Mouse (Mus musculus) liver, postnatal 0 days (tissue): ENCODE measurements around the gene Casd1. TPM values are rescaled to one million over a fixed set of nuclear protein-coding genes. Genes with fewer than 3 reads are reported as not detected.

ENCODE experiments used
- ATAC-seq: fragments of 200-750 bp; cut with Nextera tagmentation; 2 replicates; pipeline ENCODE4 v1.8.0; 2017; ENCODE audit warnings: mild to moderate bottlenecking, moderate library complexity
- DNase-seq: peaks from one replicate; pipeline ENCODE4 v3.0.0-alpha.2; 2016
- H3K27ac ChIP-seq: fragments of 300-500 bp; sonication (generic); 2 replicates; pipeline ENCODE4 v1.5.1; 2014; ENCODE audit warnings: antibody characterized with exemption, moderate library complexity, mild to moderate bottlenecking, low read depth
- H3K27me3 ChIP-seq: fragments of 300-500 bp; sonication (generic); 2 replicates; pipeline ENCODE4 v1.6.1; 2014; ENCODE audit warnings: low read length, control low read depth, mixed read lengths; ENCODE audit not compliant: insufficient read depth
- H3K36me3 ChIP-seq: fragments of 300-500 bp; sonication (generic); replicated peaks from 2 replicates; pipeline ENCODE4 v1.6.1; 2014; ENCODE audit warnings: mild to moderate bottlenecking, control low read depth, low read length, moderate library complexity, mixed read lengths; ENCODE audit not compliant: insufficient read depth
- H3K4me1 ChIP-seq: fragments of 300-500 bp; sonication (generic); 2 replicates; pipeline ENCODE4 v1.6.1; 2014; ENCODE audit warnings: antibody characterized with exemption, mild to moderate bottlenecking, control low read depth; ENCODE audit not compliant: insufficient read depth
- H3K4me2 ChIP-seq: fragments of 300-500 bp; sonication (generic); 2 replicates; pipeline ENCODE4 v1.6.1; 2014; ENCODE audit warnings: low read depth, mild to moderate bottlenecking, low read length, moderate library complexity, mixed read lengths
- H3K4me3 ChIP-seq: fragments of 300-500 bp; sonication (generic); 2 replicates; pipeline ENCODE4 v1.5.1; 2014; ENCODE audit warnings: low read depth, low read length
- H3K9ac ChIP-seq: fragments of 300-500 bp; sonication (generic); replicated peaks from 2 replicates; pipeline ENCODE4 v1.6.1; 2014; ENCODE audit warnings: mild to moderate bottlenecking, moderate library complexity
- H3K9me3 ChIP-seq: fragments of 300-500 bp; sonication (generic); 2 replicates; pipeline ENCODE4 v1.6.1; 2016; ENCODE audit warnings: mild to moderate bottlenecking, control low read depth, low read length, mixed read lengths
- CTCF ChIP-seq: sonication (generic); IDR thresholded peaks from 2 replicates; pipeline ENCODE4 v1.5.1; 2016; ENCODE audit warnings: antibody characterized with exemption, low read depth
- EP300 ChIP-seq: IDR thresholded peaks from 2 replicates; pipeline ENCODE4 v1.6.1; 2016; ENCODE audit warnings: antibody characterized with exemption, low read depth, mild to moderate bottlenecking
- WGBS: fragments of 180-500 bp; shearing (Covaris S2); extraction: QIAGEN DNeasy Blood & Tissue Kit; methylation state at CpG from one replicate; pipeline ENCODE4 v1.1.7; 2014; ENCODE audit not compliant: insufficient replicate concordance; 5-methylcytosine and 5-hydroxymethylcytosine counted together
- polyA plus RNA-seq: library from polyadenylated mRNA; unstranded; fragments of >200 nt; fragmentation: Nextera tagmentation; extraction: Ambion mirVana; gene quantifications from 2 replicates; pipeline ENCODE4 v1.2.1, GENCODE M21; 2015

The Casd1 gene
- polyA plus RNA-seq, 1 experiment from 2014 or later: 8.0 TPM

DNA sequence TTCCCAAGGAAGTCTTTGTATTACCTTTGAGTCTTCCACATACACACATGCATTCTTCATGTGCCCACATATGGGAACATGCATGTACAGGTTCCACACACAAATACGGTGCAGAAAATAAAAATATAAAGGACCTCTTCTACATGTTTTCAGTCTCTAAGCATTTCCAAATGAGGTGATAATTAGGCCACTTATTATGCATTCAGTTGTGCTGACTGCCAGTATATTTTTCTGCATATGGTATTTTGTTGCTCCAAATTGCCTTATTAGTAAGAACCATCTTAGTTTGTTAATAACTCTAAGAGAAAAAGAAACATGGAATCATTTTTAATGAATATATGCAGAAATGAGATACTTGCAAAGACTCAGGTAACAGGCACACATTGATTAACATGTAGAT is 79.3 kb downstream of the Casd1 start:
- no peak overlapping the region for H3K27ac ChIP-seq
- H3K9me3 ChIP-seq: no peaks in the 10 kb centered on the region
- 91% methylated on average over 1 of the region's 1 CpGs for WGBS
- DNase-seq (no peak), ATAC-seq (no peak)
- peaks cover 2% of the 10 kb centered on the region; the same call in 1 of the 2 replicates for H3K4me1 ChIP-seq
- H3K27me3 ChIP-seq: no peaks in the 10 kb centered on the region
- no peak for TF ChIP-seq EP300
- no peak for TF ChIP-seq CTCF
- no peak overlapping the region for H3K9ac ChIP-seq
- H3K4me2 ChIP-seq: no peak overlapping the region
- H3K36me3 ChIP-seq: no peaks in the 10 kb centered on the region
- H3K4me3 ChIP-seq: no peak overlapping the region

DNA sequence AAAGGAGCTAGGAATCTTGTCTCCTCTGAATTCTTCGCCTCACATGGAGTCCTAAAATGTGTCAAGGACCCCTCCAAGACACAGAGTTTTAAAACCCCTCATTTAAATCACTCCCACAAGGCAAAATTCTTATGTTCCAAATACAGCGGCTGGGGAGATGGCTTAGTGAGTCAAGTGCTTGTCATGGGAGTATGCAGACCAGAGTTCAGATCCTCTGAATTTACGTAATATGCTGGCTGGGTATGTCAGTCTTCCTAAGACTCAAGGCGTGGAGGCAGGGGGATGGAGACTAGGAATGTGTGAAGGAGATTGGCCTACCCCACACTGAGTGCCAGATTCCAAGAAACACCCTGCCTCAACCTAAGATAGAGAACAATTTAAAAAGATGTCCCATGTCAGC is 79.9 kb downstream of the Casd1 start:
- no peak overlapping the region for H3K4me2 ChIP-seq
- 78% methylated on average over 4 of the region's 4 CpGs for WGBS
- ATAC-seq (no peak), DNase-seq (no peak)
- H3K9me3 ChIP-seq: no peaks in the 10 kb centered on the region
- H3K4me1 ChIP-seq: peaks cover 2% of the 10 kb centered on the region; the same call in 1 of the 2 replicates
- H3K4me3 ChIP-seq: no peak overlapping the region
- no peak overlapping the region for H3K9ac ChIP-seq
- no peak overlapping the region for H3K27ac ChIP-seq
- no peaks in the 10 kb centered on the region for H3K27me3 ChIP-seq
- H3K36me3 ChIP-seq: no peaks in the 10 kb centered on the region
- no peak for TF ChIP-seq EP300
- TF ChIP-seq CTCF: no peak

DNA sequence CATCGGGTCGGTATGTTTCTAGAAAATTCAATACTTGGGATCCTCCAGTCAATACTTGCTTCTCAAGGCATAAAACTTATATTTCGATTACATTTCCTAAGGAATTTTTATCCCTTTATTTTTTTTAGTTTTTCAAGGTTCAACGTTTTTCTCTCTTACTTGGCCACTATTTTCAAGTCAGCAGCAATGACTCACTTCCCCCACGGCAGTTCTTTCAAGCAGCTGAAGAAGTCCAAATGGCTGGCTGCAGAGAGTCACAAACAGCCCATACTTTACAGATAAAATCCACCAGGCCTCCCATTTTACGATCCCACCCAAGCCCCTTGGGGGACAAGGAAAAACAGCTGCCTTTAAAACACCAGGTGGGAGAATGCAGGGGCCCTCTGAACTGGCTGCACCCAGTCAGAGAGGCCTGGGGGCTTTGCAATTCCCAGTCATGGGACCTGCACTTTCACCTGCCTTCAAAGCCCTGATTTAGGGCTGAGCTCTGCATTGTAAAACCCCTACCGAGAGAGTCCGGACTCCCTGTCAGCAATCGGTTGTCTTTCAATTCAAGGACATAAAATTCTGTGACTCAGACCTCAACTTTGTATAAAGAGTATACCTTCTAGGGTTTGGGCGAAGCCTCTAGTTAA is 84.2 kb downstream of the Casd1 start:
- WGBS: 60% methylated on average over 10 of the region's 10 CpGs

DNA sequence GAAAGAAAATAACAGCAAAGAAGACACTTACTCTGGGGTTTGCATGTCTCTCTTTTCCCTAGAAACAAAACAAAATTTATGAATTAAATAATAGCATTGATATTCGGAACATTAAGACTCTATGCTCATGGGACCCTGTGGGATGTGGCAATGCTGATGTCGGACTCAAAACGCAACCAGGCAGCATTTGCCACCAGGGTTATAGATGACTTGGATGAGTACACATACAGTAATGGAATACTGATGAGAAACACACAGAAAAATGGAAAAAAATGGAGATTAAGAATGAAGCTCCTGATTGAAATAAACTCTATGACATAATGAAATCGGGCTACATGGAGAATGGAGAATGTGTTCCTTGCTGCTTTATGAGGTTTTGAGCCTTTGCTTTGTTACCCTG is 89.8 kb downstream of the Casd1 start:
- ATAC-seq: no peak
- WGBS: 81% methylated on average over 4 of the region's 4 CpGs
- no peak overlapping the region for H3K27ac ChIP-seq
- no peaks in the 10 kb centered on the region for H3K27me3 ChIP-seq
- no peak overlapping the region for H3K4me3 ChIP-seq
- no peak overlapping the region for H3K9ac ChIP-seq
- no peaks in the 10 kb centered on the region for H3K9me3 ChIP-seq
- no peak for DNase-seq
- TF ChIP-seq EP300 (no peak), CTCF (no peak)
- no peaks in the 10 kb centered on the region for H3K4me1 ChIP-seq
- no peak overlapping the region for H3K4me2 ChIP-seq
- no peaks in the 10 kb centered on the region for H3K36me3 ChIP-seq

More for the DNA sequence above, 84.2 kb downstream of the Casd1 start:
- ATAC-seq (no peak), DNase-seq (no peak)
- Histone ChIP-seq H3K4me3 (no peak overlapping the region), H3K9ac (no peak overlapping the region), H3K27ac (no peak overlapping the region), H3K4me2 (no peak overlapping the region), H3K27me3 (no peaks in the 10 kb centered on the region), H3K4me1 (peaks cover 2% of the 10 kb centered on the region; the same call in 1 of the 2 replicates), H3K36me3 (no peaks in the 10 kb centered on the region), H3K9me3 (no peaks in the 10 kb centered on the region)
- TF ChIP-seq CTCF (no peak), EP300 (no peak)

Other genes with a start within 250 kb of the Casd1 start
- gene Col1a2, start 96.0 kb upstream of the Casd1 start, polyA plus RNA-seq: 21.9 and 24.8 TPM in 2 replicates
- 27.4 and 30.1 TPM in 2 replicates for gene Sgce, start 146.4 kb downstream of the Casd1 start, polyA plus RNA-seq
- gene Peg10, start 146.5 kb downstream of the Casd1 start, polyA plus RNA-seq: 1.1 and 1.2 TPM in 2 replicates